Mouse (Mus musculus) hindbrain, embryonic 13.5 days (tissue): ENCODE measurements at regions not wholly inside any gene's neighbourhood (a gene's known extent, or its start where the extent isn't known, plus 50 kb on each side); places are given as distances from the start of the nearest gene placed in this dataset.

Experiments
- ATAC-seq: fragments of 200-750 bp; cut with Nextera tagmentation; 2 replicates; pipeline ENCODE4 v1.8.0; 2017; ENCODE audit warnings: moderate TSS enrichment; ENCODE audit not compliant: low FRiP score
- H3K27ac ChIP-seq: fragments of 300-500 bp; sonication (generic); 2 replicates; pipeline ENCODE4 v1.5.1; 2015; ENCODE audit warnings: inconsistent platforms, mild to moderate bottlenecking, moderate library complexity
- H3K27me3 ChIP-seq: fragments of 300-500 bp; sonication (generic); 2 replicates; pipeline ENCODE4 v1.6.1; 2015; ENCODE audit warnings: mild to moderate bottlenecking, inconsistent platforms
- H3K36me3 ChIP-seq: fragments of 300-500 bp; sonication (generic); 2 replicates; pipeline ENCODE4 v1.6.1; 2015; ENCODE audit warnings: mild to moderate bottlenecking, inconsistent platforms
- H3K4me1 ChIP-seq: fragments of 300-500 bp; sonication (generic); replicated peaks from 2 replicates; pipeline ENCODE4 v1.6.1; 2015; ENCODE audit warnings: inconsistent platforms
- H3K4me2 ChIP-seq: fragments of 300-500 bp; sonication (generic); 2 replicates; pipeline ENCODE4 v1.6.1; 2015; ENCODE audit warnings: inconsistent platforms, mild to moderate bottlenecking, moderate library complexity
- H3K4me3 ChIP-seq: fragments of 300-500 bp; sonication (generic); 2 replicates; pipeline ENCODE4 v1.5.1; 2015; ENCODE audit warnings: mild to moderate bottlenecking, inconsistent platforms
- H3K9ac ChIP-seq: fragments of 300-500 bp; sonication (generic); 2 replicates; pipeline ENCODE4 v1.6.1; 2015; ENCODE audit warnings: mild to moderate bottlenecking, inconsistent platforms
- H3K9me3 ChIP-seq: fragments of 300-500 bp; sonication (generic); 2 replicates; pipeline ENCODE4 v1.6.1; 2016; ENCODE audit warnings: inconsistent platforms
- WGBS: fragments of 180-500 bp; shearing (Covaris S2); methylation state at CpG from one replicate; pipeline ENCODE4 v1.1.7; 2015; 5-methylcytosine and 5-hydroxymethylcytosine counted together

- Histone ChIP-seq H3K27ac (no peak overlapping the region), H3K4me2 (no peak overlapping the region), H3K36me3 (no peaks in the 10 kb centered on the region), H3K27me3 (no peaks in the 10 kb centered on the region; the same call in 1 of the 2 replicates), H3K4me1 (no peaks in the 10 kb centered on the region), H3K9ac (no peak overlapping the region), H3K4me3 (no peak overlapping the region), H3K9me3 (no peaks in the 10 kb centered on the region)
- no peak for ATAC-seq
- 91% methylated on average over 15 of the region's 15 CpGs for WGBS
These were observed 92.7 kb downstream of the Asb1 start for GRCm38 (mm10) chr1:91632906-91633493.

GRCm38 (mm10) chr1:91636571-91636970 is 96.2 kb downstream of the Asb1 start:
- WGBS: 84% methylated on average over 2 of the region's 2 CpGs
- no peaks in the 10 kb centered on the region for H3K9me3 ChIP-seq
- no peaks in the 10 kb centered on the region; the same call in 1 of the 2 replicates for H3K27me3 ChIP-seq
- no peak overlapping the region for H3K9ac ChIP-seq
- no peak overlapping the region for H3K4me2 ChIP-seq
- H3K36me3 ChIP-seq: no peaks in the 10 kb centered on the region
- no peaks in the 10 kb centered on the region for H3K4me1 ChIP-seq
- no peak for ATAC-seq
- no peak overlapping the region for H3K4me3 ChIP-seq
- H3K27ac ChIP-seq: no peak overlapping the region

GRCm38 (mm10) chr1:91640551-91640950 is 100.2 kb downstream of the Asb1 start:
- no peaks in the 10 kb centered on the region for H3K9me3 ChIP-seq
- H3K4me2 ChIP-seq: no peak overlapping the region
- H3K4me1 ChIP-seq: no peaks in the 10 kb centered on the region
- no peak overlapping the region for H3K9ac ChIP-seq
- ATAC-seq: no peak
- WGBS: 74% methylated on average over 5 of the region's 5 CpGs
- H3K27me3 ChIP-seq: no peaks in the 10 kb centered on the region
- H3K36me3 ChIP-seq: no peaks in the 10 kb centered on the region
- no peak overlapping the region for H3K4me3 ChIP-seq
- no peak overlapping the region for H3K27ac ChIP-seq

GRCm38 (mm10) chr1:91658991-91659441 is 118.7 kb downstream of the Asb1 start:
- no peaks in the 10 kb centered on the region for H3K27me3 ChIP-seq
- H3K4me2 ChIP-seq: no peak overlapping the region
- H3K9ac ChIP-seq: no peak overlapping the region
- no peaks in the 10 kb centered on the region for H3K4me1 ChIP-seq
- ATAC-seq: no peak
- no peak overlapping the region for H3K4me3 ChIP-seq
- no peak overlapping the region for H3K27ac ChIP-seq
- no peaks in the 10 kb centered on the region for H3K36me3 ChIP-seq
- H3K9me3 ChIP-seq: no peaks in the 10 kb centered on the region
- WGBS: 92% methylated on average over 13 of the region's 15 CpGs

- no peak for ATAC-seq
- WGBS: 87% methylated on average over 8 of the region's 8 CpGs
- no peaks in the 10 kb centered on the region for H3K36me3 ChIP-seq
- no peak overlapping the region for H3K4me3 ChIP-seq
- no peaks in the 10 kb centered on the region for H3K27me3 ChIP-seq
- H3K9ac ChIP-seq: no peak overlapping the region
- H3K9me3 ChIP-seq: no peaks in the 10 kb centered on the region
- no peak overlapping the region for H3K27ac ChIP-seq
- no peaks in the 10 kb centered on the region for H3K4me1 ChIP-seq
- H3K4me2 ChIP-seq: no peak overlapping the region
These were observed 119.1 kb downstream of the Asb1 start for GRCm38 (mm10) chr1:91659486-91659885.

- WGBS: 93% methylated on average over 2 of the region's 2 CpGs
- H3K4me3 ChIP-seq: no peak overlapping the region
- no peak overlapping the region for H3K9ac ChIP-seq
- no peak overlapping the region for H3K4me2 ChIP-seq
- H3K4me1 ChIP-seq: no peaks in the 10 kb centered on the region
- no peak for ATAC-seq
- no peaks in the 10 kb centered on the region for H3K27me3 ChIP-seq
- H3K9me3 ChIP-seq: no peaks in the 10 kb centered on the region
- no peak overlapping the region for H3K27ac ChIP-seq
- no peaks in the 10 kb centered on the region for H3K36me3 ChIP-seq
These were observed 122.9 kb downstream of the Asb1 start for GRCm38 (mm10) chr1:91663289-91663688.

GRCm38 (mm10) chr1:91664622-91665021 is 124.3 kb downstream of the Asb1 start:
- Histone ChIP-seq H3K27me3 (no peaks in the 10 kb centered on the region), H3K9me3 (no peaks in the 10 kb centered on the region), H3K4me1 (no peaks in the 10 kb centered on the region), H3K9ac (no peak overlapping the region), H3K27ac (no peak overlapping the region), H3K4me2 (no peak overlapping the region), H3K4me3 (no peak overlapping the region), H3K36me3 (no peaks in the 10 kb centered on the region)
- ATAC-seq: no peak
- 85% methylated on average over 9 of the region's 12 CpGs for WGBS

- no peak for ATAC-seq
- 78% methylated on average over 6 of the region's 6 CpGs for WGBS
- Histone ChIP-seq H3K4me1 (no peaks in the 10 kb centered on the region), H3K9me3 (no peaks in the 10 kb centered on the region), H3K27ac (no peak overlapping the region), H3K9ac (no peak overlapping the region), H3K27me3 (no peaks in the 10 kb centered on the region), H3K4me3 (no peak overlapping the region), H3K4me2 (no peak overlapping the region), H3K36me3 (no peaks in the 10 kb centered on the region)
These were observed 128.2 kb downstream of the Asb1 start for GRCm38 (mm10) chr1:91668530-91668929.

GRCm38 (mm10) chr1:91670980-91671379 is 130.3 kb upstream of the Twist2 start:
- Histone ChIP-seq H3K36me3 (no peaks in the 10 kb centered on the region), H3K27me3 (no peaks in the 10 kb centered on the region), H3K4me1 (no peaks in the 10 kb centered on the region), H3K4me2 (no peak overlapping the region), H3K27ac (no peak overlapping the region), H3K9me3 (no peaks in the 10 kb centered on the region), H3K4me3 (no peak overlapping the region), H3K9ac (no peak overlapping the region)
- WGBS: 72% methylated on average over 13 of the region's 13 CpGs
- no peak for ATAC-seq

GRCm38 (mm10) chr1:91674082-91674655 is 127.1 kb upstream of the Twist2 start:
- H3K27me3 ChIP-seq: no peaks in the 10 kb centered on the region
- H3K9me3 ChIP-seq: no peaks in the 10 kb centered on the region
- WGBS: 87% methylated on average over 6 of the region's 6 CpGs
- no peaks in the 10 kb centered on the region for H3K36me3 ChIP-seq
- H3K27ac ChIP-seq: no peak overlapping the region
- no peak overlapping the region for H3K4me3 ChIP-seq
- no peak overlapping the region for H3K9ac ChIP-seq
- no peaks in the 10 kb centered on the region for H3K4me1 ChIP-seq
- no peak overlapping the region for H3K4me2 ChIP-seq
- ATAC-seq: no peak

- no peak for ATAC-seq
- Histone ChIP-seq H3K4me3 (no peak overlapping the region), H3K9ac (no peak overlapping the region), H3K4me2 (no peak overlapping the region), H3K4me1 (no peaks in the 10 kb centered on the region), H3K36me3 (no peaks in the 10 kb centered on the region), H3K27ac (no peak overlapping the region), H3K9me3 (no peaks in the 10 kb centered on the region), H3K27me3 (no peaks in the 10 kb centered on the region)
- WGBS: 75% methylated on average over 3 of the region's 3 CpGs
These were observed 124.2 kb upstream of the Twist2 start for GRCm38 (mm10) chr1:91677062-91677461.

- no peaks in the 10 kb centered on the region for H3K36me3 ChIP-seq
- H3K4me2 ChIP-seq: no peak overlapping the region
- H3K4me1 ChIP-seq: no peaks in the 10 kb centered on the region
- H3K9me3 ChIP-seq: no peaks in the 10 kb centered on the region
- H3K9ac ChIP-seq: no peak overlapping the region
- no peak for ATAC-seq
- no peaks in the 10 kb centered on the region for H3K27me3 ChIP-seq
- 78% methylated on average over 4 of the region's 4 CpGs for WGBS
- H3K27ac ChIP-seq: no peak overlapping the region
- H3K4me3 ChIP-seq: no peak overlapping the region
These were observed 122.5 kb upstream of the Twist2 start for GRCm38 (mm10) chr1:91678789-91679188.

- Histone ChIP-seq H3K4me3 (no peak overlapping the region), H3K9ac (no peak overlapping the region), H3K36me3 (no peaks in the 10 kb centered on the region), H3K27ac (no peak overlapping the region), H3K27me3 (no peaks in the 10 kb centered on the region), H3K9me3 (no peaks in the 10 kb centered on the region), H3K4me1 (peaks cover 9% of the 10 kb centered on the region), H3K4me2 (no peak overlapping the region)
- no peak for ATAC-seq
- 63% methylated on average over 9 of the region's 9 CpGs for WGBS
These were observed 116.2 kb upstream of the Twist2 start for GRCm38 (mm10) chr1:91685031-91685430.
